Mouse (Mus musculus) 416B (cell line): Measurements from ENCODE around the gene Camta1.

Experiments
- DNase-seq: peaks from one replicate; pipeline ENCODE4 v3.0.0; 2011; ENCODE audit warnings: low read depth

Camta1 gene

DNA sequence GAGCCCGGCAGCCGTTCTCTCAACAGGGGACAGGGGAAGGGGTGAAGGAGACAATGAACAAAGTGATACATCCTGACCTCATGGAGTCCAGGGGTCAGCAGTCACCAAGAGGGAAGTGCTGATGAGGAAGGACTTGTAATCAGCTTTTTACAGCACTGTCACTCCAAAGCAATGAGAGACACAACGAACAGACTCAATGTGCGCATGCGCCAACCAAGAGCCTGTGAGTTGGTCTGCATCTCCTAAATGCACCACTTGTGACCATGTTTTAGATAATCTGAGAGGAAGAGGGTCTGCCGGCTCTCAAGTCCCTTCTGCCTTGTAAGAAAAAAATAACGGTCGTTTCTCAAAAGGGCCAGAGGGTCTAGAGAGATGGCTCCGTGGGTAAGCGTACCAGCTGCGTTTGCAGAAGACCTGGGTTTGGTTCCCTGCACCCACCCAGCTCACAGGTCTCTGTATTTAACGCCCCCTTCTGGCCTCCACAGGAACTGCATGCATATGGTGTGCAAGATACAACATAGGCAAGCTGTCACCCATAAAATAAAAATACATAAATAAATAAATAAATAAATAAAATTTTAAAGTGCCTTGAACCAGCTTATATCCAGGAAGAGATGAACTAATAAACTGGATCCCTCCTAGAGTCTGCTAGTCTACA is 178.7 kb downstream of the Camta1 start:
- no peak for DNase-seq

DNA sequence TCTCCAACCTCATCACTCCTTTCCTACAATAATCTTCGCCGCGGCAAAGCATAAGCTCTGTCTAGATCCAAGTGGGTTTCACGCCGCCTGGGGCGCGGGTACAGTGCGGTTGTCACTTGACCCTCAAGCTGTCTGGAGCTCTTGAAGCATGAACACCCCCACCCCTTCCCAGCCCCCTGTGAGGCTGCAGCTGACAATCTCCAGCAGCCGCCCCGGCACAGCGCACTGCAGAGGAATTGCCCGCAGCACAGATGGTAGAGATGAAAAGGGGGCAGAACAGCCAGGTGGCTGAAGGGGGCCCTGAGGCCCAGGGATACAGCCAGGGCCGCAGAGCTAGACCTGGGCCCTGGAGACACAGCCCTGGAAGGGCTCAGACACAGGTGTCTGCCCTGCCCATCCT is 189.2 kb downstream of the Camta1 start:
- DNase-seq: no peak

DNA sequence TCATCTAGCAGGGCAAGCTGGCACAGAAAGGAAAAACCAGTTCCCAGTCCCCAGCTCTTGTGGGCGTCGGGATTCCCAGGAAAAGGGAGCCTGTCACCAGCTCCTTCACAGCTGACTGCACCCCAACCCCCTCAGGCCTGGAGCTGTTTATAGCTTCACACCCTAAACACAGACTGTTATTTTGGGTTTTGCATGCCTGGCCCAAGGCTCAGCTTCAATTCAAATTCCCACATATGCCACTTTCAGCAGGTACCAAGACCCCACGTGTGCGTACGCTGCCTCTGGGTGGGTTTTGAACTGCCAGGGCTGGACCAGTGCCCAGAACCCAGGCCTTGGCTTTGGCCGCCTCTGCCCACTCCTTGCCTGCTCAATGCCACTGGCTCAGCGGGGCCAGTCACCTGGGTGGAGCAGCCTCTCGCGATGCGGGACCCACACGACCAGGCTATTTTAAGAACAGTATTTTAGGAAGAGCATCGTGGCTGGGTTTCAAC is 195.2 kb downstream of the Camta1 start:
- no peak for DNase-seq

DNA sequence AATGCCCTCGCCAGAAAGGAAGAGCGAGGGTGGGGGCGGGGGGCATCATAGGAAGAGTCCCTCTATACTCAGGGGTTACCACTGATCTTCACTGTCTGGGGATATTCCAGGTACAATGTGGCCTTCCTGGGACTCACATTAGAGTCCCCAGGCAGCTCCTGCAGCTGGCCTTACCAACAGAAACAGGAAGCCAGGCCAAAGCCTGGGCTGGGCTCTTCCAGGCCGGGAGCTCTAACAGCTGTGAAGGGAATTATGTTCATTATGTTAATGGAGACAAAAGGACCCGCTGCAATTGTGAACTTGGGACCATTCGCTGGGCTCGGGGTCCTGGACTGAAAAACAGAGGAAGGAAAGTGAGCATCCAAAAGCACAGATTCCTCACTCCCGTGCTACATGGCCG is 200.2 kb downstream of the Camta1 start:
- DNase-seq: no peak

DNA sequence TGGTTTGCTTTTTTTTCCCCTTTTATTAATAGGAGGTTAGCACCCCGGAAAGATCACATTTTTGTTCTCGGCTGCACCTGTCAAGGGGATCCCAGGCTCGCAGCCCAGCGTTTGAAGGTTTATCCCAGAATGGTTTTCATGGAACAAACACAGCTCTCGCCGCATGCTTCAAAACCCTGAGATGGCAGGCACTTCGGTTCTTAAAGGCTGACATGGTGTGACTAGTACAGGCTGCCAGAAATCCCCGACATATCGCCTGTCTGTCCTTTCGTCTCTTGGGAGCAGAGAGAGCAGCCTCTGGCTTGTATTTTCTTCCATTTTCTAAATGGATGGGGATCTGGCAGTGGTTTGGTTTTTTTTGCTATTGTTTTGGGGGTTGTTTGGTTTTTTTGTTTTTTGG is 205.2 kb downstream of the Camta1 start:
- no peak for DNase-seq

DNA sequence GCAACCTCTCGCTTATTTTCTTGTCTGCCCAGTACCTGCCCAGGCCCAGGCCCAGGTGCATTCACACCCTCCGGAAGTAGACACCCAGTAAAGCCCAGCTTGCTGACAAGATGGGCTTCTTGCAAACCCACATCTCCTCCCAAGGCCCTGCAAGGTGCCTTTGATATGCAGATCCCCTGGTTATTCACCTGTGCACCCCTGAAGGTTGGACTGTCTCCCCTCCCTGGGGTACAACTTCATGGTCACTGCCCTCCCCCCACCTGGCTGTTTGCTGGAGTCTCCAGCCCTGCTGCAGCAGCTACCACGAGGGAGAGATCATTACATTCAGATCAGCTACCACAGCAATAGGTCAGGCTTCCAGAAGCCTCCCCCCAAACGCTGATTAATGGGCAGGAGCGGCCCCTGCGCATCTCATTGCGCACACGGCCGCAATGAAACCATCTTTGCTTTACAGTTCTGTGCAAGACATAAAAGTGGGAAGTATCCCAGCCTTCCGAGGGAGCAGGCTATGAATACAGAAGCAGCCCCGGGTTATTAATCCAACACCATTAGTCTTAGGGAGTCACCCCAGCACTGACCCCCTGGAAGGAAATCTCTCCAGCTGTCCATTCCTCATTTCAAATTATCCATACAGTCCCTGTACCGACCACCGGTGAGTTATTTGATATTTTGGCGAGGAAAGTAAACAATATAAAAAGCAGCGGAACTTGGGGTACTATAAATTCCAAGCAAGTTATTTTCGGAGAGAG is 205.9 kb downstream of the Camta1 start:
- no peak for DNase-seq

DNA sequence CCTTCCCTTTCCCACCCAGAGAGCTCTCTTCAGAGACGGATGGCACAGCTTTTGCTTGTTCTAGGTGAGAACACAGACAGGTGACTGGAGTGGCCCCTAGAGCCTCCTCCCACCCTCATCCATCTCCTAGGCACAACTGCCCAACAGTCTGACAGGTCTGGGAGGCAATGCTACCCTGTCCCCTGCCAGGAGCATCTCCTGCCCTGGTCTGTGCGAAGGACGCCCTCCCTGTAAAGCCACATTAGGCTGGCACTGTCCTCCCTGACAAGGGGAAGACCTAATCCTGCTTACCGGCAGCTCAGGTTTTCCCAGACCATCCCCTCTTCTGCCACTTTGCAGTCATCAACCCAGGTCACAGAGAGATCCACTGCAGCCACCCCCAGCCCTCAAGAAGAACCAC is 206.4 kb downstream of the Camta1 start:
- DNase-seq: no peak

DNA sequence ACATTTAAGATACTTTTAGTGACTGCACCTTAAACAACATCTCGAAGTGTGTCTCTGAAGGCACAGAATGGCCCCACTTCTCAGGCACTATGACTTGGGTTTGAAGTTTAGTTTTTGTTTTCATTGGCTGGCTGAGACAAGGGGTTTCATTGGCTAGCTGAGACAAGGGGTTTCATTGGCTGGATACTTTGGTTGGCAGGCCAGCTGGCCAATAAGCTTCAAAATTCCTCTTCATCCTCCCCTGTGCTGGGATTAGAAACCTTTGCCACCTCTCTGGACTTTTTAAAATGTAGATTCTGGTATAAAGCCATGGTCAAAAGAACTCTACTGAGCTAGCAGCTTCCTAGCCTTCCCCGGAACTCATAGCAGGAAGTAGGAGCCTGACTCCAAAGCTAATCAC is 219.3 kb downstream of the Camta1 start:
- DNase-seq: no peak

DNA sequence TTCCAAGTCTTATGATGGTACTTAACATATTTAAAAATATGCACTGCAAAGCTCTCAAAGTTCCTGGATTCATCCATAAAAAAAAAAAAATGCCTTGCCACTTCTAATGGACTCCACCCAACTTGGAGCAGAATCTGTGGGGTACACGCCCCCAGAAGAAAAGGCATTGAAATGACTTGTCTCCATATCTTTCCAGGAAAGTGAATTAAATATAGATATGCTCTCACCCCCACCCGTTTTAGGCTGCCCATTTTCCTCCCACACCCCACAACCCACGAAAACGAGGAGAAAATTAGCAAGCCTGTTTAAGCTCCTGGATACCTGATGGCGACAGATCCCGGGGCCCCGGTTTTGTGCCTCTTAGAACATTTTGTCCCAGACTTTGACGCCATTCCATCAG is 220.7 kb downstream of the Camta1 start:
- DNase-seq: no peak

DNA sequence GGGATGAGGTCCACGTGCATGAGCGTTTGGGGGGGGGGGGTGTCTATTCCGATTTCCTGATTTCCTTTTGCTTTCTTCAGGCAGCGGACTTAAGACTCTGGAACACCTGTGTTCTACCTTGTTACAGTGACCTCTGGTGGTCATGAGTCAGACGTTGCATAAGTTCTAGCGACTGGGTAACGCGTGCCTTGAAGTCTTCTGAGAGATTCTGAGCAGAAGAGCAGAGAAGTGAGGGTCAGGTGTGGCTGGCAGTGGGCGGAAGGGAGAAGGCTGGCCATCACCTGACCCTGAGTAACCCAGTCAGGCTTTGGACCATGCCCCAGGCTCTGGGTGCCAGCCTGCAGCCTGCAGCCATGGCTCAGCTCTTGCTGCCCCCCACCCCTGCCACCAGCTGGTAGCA is 222.7 kb downstream of the Camta1 start:
- DNase-seq: no peak

DNA sequence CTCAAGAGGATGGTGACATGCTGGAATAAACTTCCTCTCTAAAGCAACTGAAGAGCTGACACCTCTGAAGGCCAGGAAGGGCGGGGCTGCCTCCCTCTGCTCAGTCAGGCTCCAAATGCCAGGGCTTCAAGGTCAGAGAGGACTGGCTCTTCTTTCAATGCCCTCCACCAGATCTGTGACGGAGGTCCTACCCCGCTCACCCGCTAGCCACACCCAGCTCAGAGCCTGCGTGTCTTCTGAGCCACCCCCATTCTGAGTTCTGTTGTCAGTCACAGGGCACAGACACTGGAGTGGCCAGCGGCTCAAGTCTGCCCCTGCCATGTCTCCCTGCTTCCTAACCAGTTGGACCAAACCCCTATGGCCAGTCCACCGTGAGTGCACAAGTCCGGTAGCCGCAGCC is 224.3 kb downstream of the Camta1 start:
- no peak for DNase-seq

DNA sequence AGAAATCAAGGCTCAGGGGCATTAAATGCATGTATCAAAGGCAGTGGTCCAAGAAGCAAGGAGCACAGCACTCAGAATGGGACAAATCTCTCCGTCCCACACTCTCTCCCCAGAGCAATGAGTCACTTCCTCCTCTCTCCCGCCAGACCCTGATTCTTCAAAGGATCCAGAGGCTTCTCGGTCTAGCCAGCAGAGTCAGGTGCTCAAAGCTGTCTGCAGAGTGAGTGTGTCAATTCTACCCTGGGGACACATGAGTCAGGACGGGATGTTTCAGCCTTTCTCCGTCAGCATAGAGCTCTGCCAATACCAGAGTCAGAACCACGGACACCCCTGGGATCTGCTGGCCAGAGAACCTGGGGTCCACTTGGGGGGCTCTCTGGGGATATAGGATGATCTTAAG is 226.9 kb downstream of the Camta1 start:
- DNase-seq: no peak

DNA sequence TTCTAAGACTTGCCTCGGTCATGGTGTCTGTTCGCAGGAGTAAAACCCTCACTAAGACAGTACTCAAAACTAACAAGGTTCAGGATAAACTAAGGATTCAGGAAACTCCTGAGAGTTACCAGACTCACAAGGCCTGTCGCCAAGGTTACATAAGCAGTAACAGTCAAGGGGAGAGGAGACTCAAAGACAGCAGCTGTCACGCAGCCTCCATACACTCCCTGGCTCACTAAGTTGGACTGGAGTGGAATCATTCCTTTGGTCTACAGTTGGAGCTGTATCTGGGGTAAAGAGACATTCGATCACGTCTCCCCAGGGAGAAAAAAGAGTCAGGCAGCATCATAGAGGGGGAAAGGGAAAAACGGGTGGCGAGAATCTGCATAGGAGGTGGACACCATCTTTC is 227.9 kb downstream of the Camta1 start:
- no peak for DNase-seq

DNA sequence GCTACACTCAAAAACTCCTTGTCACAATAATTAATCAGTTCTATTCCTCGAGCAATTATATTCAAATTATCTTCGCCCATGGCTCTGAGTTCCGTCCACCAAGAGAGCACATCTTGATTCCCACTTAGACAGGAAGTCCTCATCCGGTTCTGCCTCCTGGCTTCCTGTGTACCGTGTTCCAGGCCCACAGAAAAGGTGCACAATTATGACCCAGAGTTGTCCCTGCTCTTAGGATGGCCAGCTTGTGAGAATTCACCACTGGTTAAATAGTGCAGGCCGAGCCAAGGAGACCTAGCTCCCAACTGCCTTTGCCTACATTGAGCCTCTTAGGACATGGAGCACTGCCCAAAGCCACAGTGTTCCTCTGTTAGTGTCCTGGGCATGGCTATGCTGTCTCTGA is 229.4 kb downstream of the Camta1 start:
- DNase-seq: no peak

DNA sequence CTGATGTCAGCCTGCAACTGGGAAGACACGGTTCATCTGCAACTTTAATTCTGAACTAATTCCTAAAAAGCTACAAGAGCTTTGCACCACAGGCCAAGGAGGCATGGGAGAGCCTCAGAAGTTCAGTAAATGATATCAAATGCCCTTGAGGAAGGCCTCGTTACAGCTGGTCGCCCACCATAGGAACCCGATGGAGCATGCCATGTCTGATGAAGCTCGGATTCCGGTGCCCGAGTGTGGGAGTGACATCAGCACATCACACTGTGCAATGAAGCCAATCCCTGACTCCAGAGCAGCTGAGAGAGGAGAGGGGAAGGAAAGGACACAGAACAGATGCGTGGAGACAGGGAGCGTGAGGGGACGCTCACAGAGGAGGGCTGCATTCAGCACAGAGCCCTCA is 231.0 kb downstream of the Camta1 start:
- no peak for DNase-seq

DNA sequence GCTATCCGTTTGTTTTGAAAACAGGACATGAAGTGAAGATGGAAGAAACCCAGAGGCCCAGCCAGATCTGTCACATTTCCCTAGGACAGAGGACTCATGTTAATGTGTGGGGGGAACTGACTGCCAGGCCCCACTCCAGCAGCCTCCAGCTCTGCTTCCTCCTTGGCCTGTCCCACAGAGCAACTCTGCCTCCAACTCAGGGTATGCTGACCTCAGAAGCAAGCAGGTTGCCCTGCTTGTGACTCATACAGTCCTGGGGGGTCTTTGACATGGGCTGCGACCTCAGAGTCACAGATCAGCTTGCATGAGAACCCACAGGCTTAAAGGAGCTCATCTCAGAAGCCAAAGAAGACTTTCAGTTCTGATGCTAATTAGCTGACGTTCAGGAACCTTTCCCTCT is 231.4 kb downstream of the Camta1 start:
- DNase-seq: no peak

DNA sequence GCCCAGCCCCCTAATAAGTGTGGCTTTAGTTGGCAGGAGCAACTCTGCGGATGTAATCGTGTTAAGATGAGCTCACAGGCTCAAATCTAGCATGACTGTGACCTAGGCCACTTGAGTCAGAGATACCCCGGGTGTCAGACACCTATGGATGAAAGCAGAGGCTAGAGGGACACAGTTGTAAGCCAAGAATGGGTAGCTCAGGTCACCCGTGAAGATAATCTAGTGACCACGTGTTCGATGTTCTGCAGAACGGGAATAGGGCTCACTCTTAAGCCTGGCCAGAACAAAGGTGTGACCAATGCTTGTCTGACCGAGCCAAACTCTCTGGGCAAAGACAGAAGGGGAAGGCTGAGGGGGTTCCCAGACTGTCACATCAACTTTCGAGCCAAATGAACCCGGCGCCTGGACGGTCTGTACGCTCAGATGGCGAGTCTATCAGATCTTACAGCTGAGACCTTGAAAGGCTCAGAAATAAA is 242.1 kb downstream of the Camta1 start:
- DNase-seq: no peak

DNA sequence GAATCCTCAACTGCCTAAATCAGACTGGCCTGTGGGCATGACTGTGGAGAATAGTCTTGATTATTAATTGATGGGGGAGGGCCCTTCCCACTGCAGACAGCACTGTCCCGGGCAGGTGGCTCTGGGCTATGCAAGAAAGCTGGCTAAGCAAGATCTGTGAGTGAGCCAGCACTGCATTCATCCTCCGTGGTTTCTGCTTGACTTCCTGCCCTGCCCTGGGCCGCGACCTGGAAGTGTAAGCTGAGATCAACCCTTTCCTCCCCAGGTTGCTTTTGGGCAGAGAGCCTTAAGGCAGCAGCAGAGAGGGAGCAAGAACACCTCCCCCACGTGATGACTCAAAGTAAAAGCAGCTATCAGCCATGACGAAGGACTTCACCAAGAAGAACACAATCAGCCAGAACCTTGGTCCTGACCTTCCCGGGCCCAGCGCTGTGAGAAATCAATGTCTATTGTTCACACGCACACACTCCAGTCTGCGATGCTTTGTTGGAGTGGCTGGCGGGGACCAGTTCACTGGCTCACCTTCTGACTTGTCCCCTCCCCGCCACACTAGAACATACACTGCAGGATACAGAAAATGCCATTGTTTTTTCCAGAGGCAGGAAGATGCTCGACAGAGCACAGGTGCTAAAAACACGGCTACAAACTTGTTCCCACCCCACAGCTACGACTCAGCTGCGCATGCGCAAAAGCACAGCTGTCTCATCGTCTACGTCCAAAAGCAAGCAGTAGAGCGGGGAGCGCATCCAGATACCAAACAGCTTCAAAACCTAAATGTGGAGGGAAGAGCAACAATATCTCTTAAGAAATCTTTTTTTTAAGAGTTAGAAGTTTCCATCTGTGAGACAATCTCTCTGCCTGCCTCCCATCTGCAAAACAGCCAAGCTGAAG is 243.0 kb downstream of the Camta1 start:
- DNase-seq: no peak

DNA sequence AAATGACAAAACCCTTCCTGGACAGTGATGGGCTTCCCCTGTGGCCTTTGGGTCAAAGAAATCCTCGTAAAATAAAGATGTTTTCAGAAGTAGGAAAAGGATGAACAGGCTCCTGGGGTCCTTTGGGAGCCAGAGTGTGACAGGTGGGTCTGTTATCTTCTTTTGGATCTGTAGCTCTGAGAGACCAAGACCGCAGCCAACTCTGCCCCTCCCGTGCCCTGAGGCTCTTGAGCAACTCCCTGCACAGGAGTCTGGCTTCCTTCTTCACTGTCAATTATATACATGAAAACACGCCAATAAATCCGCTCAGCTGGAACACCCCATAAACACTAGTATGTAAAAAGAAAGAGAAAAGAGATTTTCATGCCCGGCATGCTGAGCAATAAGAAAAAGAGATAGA is 250.1 kb downstream of the Camta1 start:
- DNase-seq: no peak

DNA sequence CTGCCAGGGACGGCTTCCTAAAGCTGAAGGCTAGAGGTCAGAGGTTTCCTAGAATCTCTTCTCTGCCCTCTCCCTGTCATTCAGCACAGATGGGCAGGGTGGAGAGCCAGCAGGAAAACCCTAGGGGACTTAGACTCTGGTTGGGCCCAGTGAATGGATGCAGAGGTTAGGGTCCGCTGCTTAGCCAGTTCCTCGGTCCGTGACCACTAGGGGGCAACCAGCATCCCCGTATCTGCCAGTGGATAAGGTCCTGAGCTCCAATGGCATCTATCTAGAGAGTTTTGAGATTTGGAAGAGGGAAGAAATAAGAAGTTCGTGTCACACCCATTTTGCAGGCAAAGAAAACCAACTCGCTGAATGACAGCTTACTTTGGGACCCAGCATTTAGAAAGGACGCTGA is 251.4 kb downstream of the Camta1 start:
- no peak for DNase-seq

DNA sequence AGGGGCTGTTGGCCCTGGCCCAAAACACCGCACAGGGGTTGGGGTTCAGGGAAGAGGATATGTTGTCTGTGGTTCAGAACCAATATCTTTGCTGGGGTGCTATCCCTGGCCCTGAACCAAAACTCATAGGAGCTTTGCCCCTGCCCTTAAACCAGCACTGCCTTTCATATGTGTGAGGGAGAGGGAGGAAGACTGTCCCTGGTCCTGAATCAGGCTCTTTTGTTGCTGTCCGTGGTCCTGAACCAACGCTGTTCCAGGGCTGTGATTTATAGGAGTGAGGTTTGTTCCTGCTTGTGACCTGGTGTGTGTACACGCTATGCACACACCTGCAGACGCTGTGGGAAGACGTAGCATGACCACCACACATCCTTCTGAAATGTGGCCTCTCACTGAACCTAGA is 256.8 kb downstream of the Camta1 start:
- peak; percentile 8 for DNase-seq

DNA sequence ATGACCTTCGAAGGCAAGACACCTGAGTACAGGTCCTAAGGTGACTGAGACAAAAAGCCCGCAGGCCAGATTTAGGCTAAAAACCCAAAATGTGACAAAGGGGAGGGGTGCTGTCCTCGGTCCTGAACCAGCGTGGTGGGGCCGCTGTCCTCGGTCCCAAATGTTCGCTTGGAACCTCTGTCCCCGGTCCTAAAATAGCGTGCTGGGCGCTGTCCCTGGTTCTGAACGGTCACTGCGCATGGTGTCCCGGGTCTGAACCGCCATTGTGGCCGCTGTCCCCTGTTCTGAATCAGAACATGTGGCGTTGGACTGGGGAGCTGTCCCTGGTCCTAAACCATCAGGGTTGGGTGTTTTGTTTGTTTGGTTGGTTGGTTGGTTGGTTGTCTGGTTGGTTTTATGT is 257.2 kb downstream of the Camta1 start:
- DNase-seq: no peak

DNA sequence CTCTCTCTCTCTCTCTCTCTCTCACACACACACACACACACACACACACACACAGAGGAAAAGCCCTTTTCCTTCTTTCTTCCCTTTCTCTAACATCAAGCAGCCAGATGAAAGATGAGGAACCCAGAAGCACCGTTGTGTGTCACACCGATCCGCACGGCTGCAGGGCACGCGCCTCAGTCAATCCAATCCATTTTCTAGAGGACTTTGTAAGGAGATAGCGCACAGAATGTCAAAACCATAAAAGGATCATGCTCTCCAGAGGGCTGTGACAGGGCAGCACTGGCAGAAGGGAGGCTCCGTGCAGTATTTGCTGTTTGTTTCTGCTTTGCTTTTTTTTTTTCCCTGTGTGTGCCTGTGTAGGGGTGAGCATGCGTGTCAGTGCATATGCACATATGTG is 258.1 kb downstream of the Camta1 start:
- no peak for DNase-seq
